Mouse (Mus musculus) heart, adult 2 months (tissue): ENCODE measurements around the gene Canx. TPM values are rescaled to one million over a fixed set of nuclear protein-coding genes. Genes with fewer than 3 reads are reported as not detected.

Experiments used
- DNase-seq, 2 experiments: peaks; one replicate each; pipeline ENCODE4 v3.0.0; 2021
- H3K27ac ChIP-seq: fragments of 200-600 bp; 2 replicates; pipeline ENCODE4 v1.8.1; 2022
- H3K27me3 ChIP-seq: fragments of 200-500 bp; 2 replicates; pipeline ENCODE4 v1.6.1; 2012; ENCODE audit warnings: mild to moderate bottlenecking, low read length, inconsistent platforms, mixed read lengths; ENCODE audit not compliant: control insufficient read depth, insufficient read depth
- H3K36me3 ChIP-seq: fragments of 200-500 bp; 2 replicates; pipeline ENCODE4 v1.6.1; 2012; ENCODE audit warnings: low read length, inconsistent platforms; ENCODE audit not compliant: control insufficient read depth, insufficient read depth
- H3K4me1 ChIP-seq: fragments of 200-500 bp; 2 replicates; pipeline ENCODE4 v1.6.1; 2011; ENCODE audit warnings: low read length; ENCODE audit not compliant: control insufficient read depth, insufficient read depth
- H3K4me3 ChIP-seq: fragments of 200-600 bp; 2 replicates; pipeline ENCODE4 v1.8.1; 2022
- H3K79me2 ChIP-seq: fragments of 200-500 bp; replicated peaks from 2 replicates; pipeline ENCODE4 v1.6.1; 2012; ENCODE audit warnings: mild to moderate bottlenecking, inconsistent platforms, low read length, moderate library complexity, mixed read lengths; ENCODE audit not compliant: control insufficient read depth, insufficient read depth
- H3K9ac ChIP-seq: fragments of 200-500 bp; 2 replicates; pipeline ENCODE4 v1.6.1; 2012; ENCODE audit warnings: low read depth, mild to moderate bottlenecking, control low read depth, inconsistent platforms, low read length, mixed read lengths
- CTCF ChIP-seq: fragments of 200-600 bp; IDR thresholded peaks from 2 replicates; pipeline ENCODE4 v1.8.1; 2022; ENCODE audit warnings: antibody characterized with exemption, mild to moderate bottlenecking, moderate library complexity
- EP300 ChIP-seq: fragments of 200-500 bp; IDR thresholded peaks from 2 replicates; pipeline ENCODE4 v1.6.1; 2011; ENCODE audit warnings: low read depth, low read length, control low read depth; ENCODE audit not compliant: insufficient read depth
- POLR2A ChIP-seq: fragments of 200-500 bp; IDR thresholded peaks from 2 replicates; pipeline ENCODE4 v1.6.1; 2011; ENCODE audit warnings: mild to moderate bottlenecking, low read depth, low read length, control low read depth; ENCODE audit not compliant: insufficient read depth
- WGBS: fragments of 180-500 bp; shearing (Covaris S2); methylation state at CpG from one replicate; pipeline ENCODE4 v1.1.7; 2018; 5-methylcytosine and 5-hydroxymethylcytosine counted together
- intact Hi-C: fragments of 180-260 bp; cut with DNase I; formaldehyde crosslinking; loops from one replicate; pipeline ENCODE4 v1.15.1; 2025
- microRNA-seq, 2 experiments: library from miRNA; unstranded; fragments of <30 nt; microRNA quantifications; one replicate each; pipeline ENCODE4 v1.2.0; 2021
- polyA plus RNA-seq: library from polyadenylated mRNA; depleted of rRNA; stranded (reverse); fragments of >200 nt; gene quantifications from 2 replicates; pipeline ENCODE4 v1.2.3, GENCODE M21; 2012; rRNA removed
- total RNA-seq, 2 experiments: library from RNA; stranded (reverse); gene quantifications; 2 replicates each; pipeline ENCODE4 v1.2.3; 2021

Canx gene
- total and polyA plus RNA-seq, 3 experiments, result 64.8 to 369 (median 324) TPM

DNA sequence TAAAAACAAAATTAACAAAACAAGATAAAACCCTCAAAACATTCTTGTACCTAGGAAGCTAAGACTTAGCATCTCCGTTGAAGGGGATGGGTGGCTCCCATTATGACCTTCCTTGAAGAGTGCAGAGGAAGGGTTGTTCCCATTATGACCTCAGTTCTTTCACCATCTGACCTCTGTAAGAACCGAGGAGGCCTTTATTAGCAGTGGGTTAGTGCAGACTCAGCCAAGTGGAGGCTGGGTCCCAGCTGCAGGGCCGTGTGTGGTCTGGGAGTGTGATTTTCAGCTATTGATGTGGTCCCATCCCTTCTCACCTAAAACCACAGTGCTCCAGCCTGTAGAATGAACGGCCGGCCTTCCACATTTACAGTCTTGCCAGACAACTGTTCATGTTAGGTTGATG lies 80.2 kb downstream of the Canx start:
- Histone ChIP-seq H3K27me3 (no peaks in the 10 kb centered on the region), H3K4me3 (no peak overlapping the region), H3K9ac (no peak overlapping the region), H3K36me3 (no peaks in the 10 kb centered on the region), H3K4me1 (no peaks in the 10 kb centered on the region; the same call in 1 of the 2 replicates), H3K27ac (no peak overlapping the region; the same call in 1 of the 2 replicates), H3K79me2 (no peaks in the 10 kb centered on the region)
- intact Hi-C loops, result no loop called here
- no peak for DNase-seq
- 61% methylated on average over 5 of the region's 5 CpGs for WGBS
- TF ChIP-seq CTCF (no peak), POLR2A (no peak), EP300 (no peak)

Small RNA genes within 50 kb of the gene (microRNA-seq; reads per million reads assigned to microRNA genes)
- 0 reads per million in 2 experiments for gene Mir804

Other genes starting within 250 kb of the Canx start
- 10 to 100 TPM; 41.4 to 44.0 TPM for gene Tbc1d9b, start 194.3 kb downstream of the Canx start, total RNA-seq
- 30.9 and 39.6 TPM in 2 replicates for gene Tbc1d9b, start 194.3 kb downstream of the Canx start, polyA plus RNA-seq
- gene Mrnip, start 151.2 kb downstream of the Canx start, total RNA-seq, result 1 to 10 TPM; 1.6 to 1.8 TPM
- 3.0 and 3.5 TPM in 2 replicates for gene Mrnip, start 151.2 kb downstream of the Canx start, polyA plus RNA-seq
- gene Sqstm1, start 114.8 kb downstream of the Canx start, total RNA-seq, result 100 to 1,000 TPM; 298 to 421 TPM
- 200 and 225 TPM in 2 replicates for gene Sqstm1, start 114.8 kb downstream of the Canx start, polyA plus RNA-seq
- gene Mgat4b, start 114.8 kb downstream of the Canx start, total RNA-seq, result 10 to 100 TPM; 78.6 to 82.0 TPM
- gene Mgat4b, start 114.8 kb downstream of the Canx start, polyA plus RNA-seq, result 53.8 and 56.7 TPM in 2 replicates
- gene Ltc4s, start 87.1 kb downstream of the Canx start, total RNA-seq, result 1 to 10 TPM; 8.8 to 10.0 TPM
- gene Ltc4s, start 87.1 kb downstream of the Canx start, polyA plus RNA-seq, result 16.2 and 18.1 TPM in 2 replicates
- gene Maml1, start 33.4 kb downstream of the Canx start, total RNA-seq, result 10 to 100 TPM in 1 of 2 experiments, 1 to 10 TPM in 1; 9.7 to 10.7 TPM
- gene Maml1, start 33.4 kb downstream of the Canx start, polyA plus RNA-seq, result 6.6 and 7.4 TPM in 2 replicates
- gene Cby3, start 28.8 kb upstream of the Canx start, total RNA-seq, result not detected
- gene Cby3, start 28.8 kb upstream of the Canx start, polyA plus RNA-seq, result 0.29 TPM in 1 of 2 replicates, not detected in the other
- gene Hnrnph1, start 51.3 kb upstream of the Canx start, total RNA-seq, result 100 to 1,000 TPM; 110 to 114 TPM
- gene Hnrnph1, start 51.3 kb upstream of the Canx start, polyA plus RNA-seq, result 56.3 and 103 TPM in 2 replicates
- 10 to 100 TPM; 27.6 to 30.4 TPM for gene Rufy1, start 105.5 kb upstream of the Canx start, total RNA-seq
- gene Rufy1, start 105.5 kb upstream of the Canx start, polyA plus RNA-seq, result 26.0 and 41.4 TPM in 2 replicates